Mouse (Mus musculus): ENCODE results near the gene Zfp213. TPM values are rescaled to one million over a fixed set of nuclear protein-coding genes. Genes with fewer than 3 reads are reported as not detected.

Gene Zfp213
- 0.32 TPM for polyA plus RNA-seq (2014; fragmentation: Illumina TruSeq; extraction: RNeasy Lipid Tissue Mini Kit (QIAGEN cat#74804); ENCODE audit: low read depth, low replicate concordance)

DNA sequence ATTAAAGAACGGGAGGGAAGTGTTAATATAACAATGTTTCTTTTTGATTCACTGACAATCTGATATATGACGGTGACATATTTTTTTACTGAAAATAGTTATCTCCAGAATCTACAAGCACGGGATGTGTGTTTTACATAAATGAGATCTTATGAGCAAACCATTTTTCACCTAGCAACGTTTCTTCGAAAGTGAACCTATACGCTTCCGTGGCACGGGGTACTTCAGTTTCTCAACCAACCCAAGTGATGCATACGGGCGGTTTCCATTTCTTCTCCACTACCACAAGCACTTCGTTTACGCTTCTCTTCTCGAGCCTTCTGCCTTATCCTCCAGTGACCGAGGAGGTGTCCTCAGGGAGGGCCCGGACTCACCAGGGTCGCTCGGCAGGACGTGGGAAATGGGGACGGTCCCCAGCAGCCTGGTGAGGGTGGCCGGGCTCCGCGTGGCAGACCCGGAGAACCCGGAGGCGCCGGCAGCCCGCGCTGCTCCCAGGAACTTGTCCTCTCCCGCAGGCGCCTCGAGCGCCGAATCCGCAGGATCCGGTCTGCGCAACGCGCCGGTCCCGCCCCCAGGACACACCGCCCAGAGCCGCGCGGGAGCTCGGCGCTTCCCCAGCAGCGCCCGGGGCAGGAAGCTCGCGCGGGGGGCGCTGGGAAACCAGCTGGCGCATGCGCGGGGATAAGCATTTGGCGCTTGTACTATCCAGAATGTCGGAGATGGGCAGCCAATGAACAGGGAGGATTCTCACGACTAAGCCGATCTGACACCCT, at the start of gene Zfp213:
Zfp213 (minus strand) TSS at position 644 of the 773 bp plus-strand sequence.

GRCm38 (mm10) chr17:23600641-23601622, 36.9 kb upstream of the Zfp213 start, which contains the start of gene Zscan10:
Gene Zscan10, plus strand, starts transcription at chr17:23600856.

GRCm38 (mm10) chr17:23598582-23599552, 34.8 kb upstream of the Zfp213 start, which contains the start of gene Zfp13:
Gene Zfp13, minus strand, starts transcription at chr17:23599487.

Other genes starting within 250 kb of the Zfp213 start
- gene Vmn2r115, start 220.5 kb downstream of the Zfp213 start, polyA plus RNA-seq (2014; fragmentation: Illumina TruSeq; extraction: RNeasy Lipid Tissue Mini Kit (QIAGEN cat#74804); ENCODE audit: low read depth, low replicate concordance): not detected
- not detected for gene Vmn2r116, start 179.6 kb downstream of the Zfp213 start, polyA plus RNA-seq (2014; fragmentation: Illumina TruSeq; extraction: RNeasy Lipid Tissue Mini Kit (QIAGEN cat#74804); ENCODE audit: low read depth, low replicate concordance)
- not detected for gene Vmn2r117, start 84.5 kb downstream of the Zfp213 start, polyA plus RNA-seq (2014; fragmentation: Illumina TruSeq; extraction: RNeasy Lipid Tissue Mini Kit (QIAGEN cat#74804); ENCODE audit: low read depth, low replicate concordance)
- not detected for gene Zfp13, start 35.2 kb upstream of the Zfp213 start, polyA plus RNA-seq (2014; fragmentation: Illumina TruSeq; extraction: RNeasy Lipid Tissue Mini Kit (QIAGEN cat#74804); ENCODE audit: low read depth, low replicate concordance)
- gene Zscan10, start 36.6 kb upstream of the Zfp213 start, polyA plus RNA-seq (2014; fragmentation: Illumina TruSeq; extraction: RNeasy Lipid Tissue Mini Kit (QIAGEN cat#74804); ENCODE audit: low read depth, low replicate concordance): not detected
- 0.13 TPM for gene Mmp25, start 81.0 kb upstream of the Zfp213 start, polyA plus RNA-seq (2014; fragmentation: Illumina TruSeq; extraction: RNeasy Lipid Tissue Mini Kit (QIAGEN cat#74804); ENCODE audit: low read depth, low replicate concordance)
- 1.8 TPM for gene Bicdl2, start 96.3 kb upstream of the Zfp213 start, polyA plus RNA-seq (2014; fragmentation: Illumina TruSeq; extraction: RNeasy Lipid Tissue Mini Kit (QIAGEN cat#74804); ENCODE audit: low read depth, low replicate concordance)
- 7.9 TPM for gene Hcfc1r1, start 109.4 kb upstream of the Zfp213 start, polyA plus RNA-seq (2014; fragmentation: Illumina TruSeq; extraction: RNeasy Lipid Tissue Mini Kit (QIAGEN cat#74804); ENCODE audit: low read depth, low replicate concordance)
- gene Thoc6, start 109.6 kb upstream of the Zfp213 start, polyA plus RNA-seq (2014; fragmentation: Illumina TruSeq; extraction: RNeasy Lipid Tissue Mini Kit (QIAGEN cat#74804); ENCODE audit: low read depth, low replicate concordance): 1.4 TPM
- gene Tnfrsf12a, start 113.2 kb upstream of the Zfp213 start, polyA plus RNA-seq (2014; fragmentation: Illumina TruSeq; extraction: RNeasy Lipid Tissue Mini Kit (QIAGEN cat#74804); ENCODE audit: low read depth, low replicate concordance): 0.88 TPM
- gene Cldn6, start 115.0 kb upstream of the Zfp213 start, polyA plus RNA-seq (2014; fragmentation: Illumina TruSeq; extraction: RNeasy Lipid Tissue Mini Kit (QIAGEN cat#74804); ENCODE audit: low read depth, low replicate concordance): not detected
- gene Cldn9, start 119.8 kb upstream of the Zfp213 start, polyA plus RNA-seq (2014; fragmentation: Illumina TruSeq; extraction: RNeasy Lipid Tissue Mini Kit (QIAGEN cat#74804); ENCODE audit: low read depth, low replicate concordance): not detected
- not detected for gene 1520401A03Rik, start 158.5 kb upstream of the Zfp213 start, polyA plus RNA-seq (2014; fragmentation: Illumina TruSeq; extraction: RNeasy Lipid Tissue Mini Kit (QIAGEN cat#74804); ENCODE audit: low read depth, low replicate concordance)
- 2.1 TPM for gene Pkmyt1, start 162.1 kb upstream of the Zfp213 start, polyA plus RNA-seq (2014; fragmentation: Illumina TruSeq; extraction: RNeasy Lipid Tissue Mini Kit (QIAGEN cat#74804); ENCODE audit: low read depth, low replicate concordance)
- gene Paqr4, start 176.6 kb upstream of the Zfp213 start, polyA plus RNA-seq (2014; fragmentation: Illumina TruSeq; extraction: RNeasy Lipid Tissue Mini Kit (QIAGEN cat#74804); ENCODE audit: low read depth, low replicate concordance): 20.3 TPM
- 0.41 TPM for gene Kremen2, start 181.6 kb upstream of the Zfp213 start, polyA plus RNA-seq (2014; fragmentation: Illumina TruSeq; extraction: RNeasy Lipid Tissue Mini Kit (QIAGEN cat#74804); ENCODE audit: low read depth, low replicate concordance)
- gene Flywch1, start 207.4 kb upstream of the Zfp213 start, polyA plus RNA-seq (2014; fragmentation: Illumina TruSeq; extraction: RNeasy Lipid Tissue Mini Kit (QIAGEN cat#74804); ENCODE audit: low read depth, low replicate concordance): 1.2 TPM
- 1.5 TPM for gene Flywch2, start 221.8 kb upstream of the Zfp213 start, polyA plus RNA-seq (2014; fragmentation: Illumina TruSeq; extraction: RNeasy Lipid Tissue Mini Kit (QIAGEN cat#74804); ENCODE audit: low read depth, low replicate concordance)
- gene Srrm2, start 226.3 kb upstream of the Zfp213 start, polyA plus RNA-seq (2014; fragmentation: Illumina TruSeq; extraction: RNeasy Lipid Tissue Mini Kit (QIAGEN cat#74804); ENCODE audit: low read depth, low replicate concordance): 275 TPM